Mouse (Mus musculus) layer of hippocampus, postnatal 36 days (tissue): ENCODE measurements around the gene F2. TPM values are rescaled to one million over a fixed set of nuclear protein-coding genes. Genes with fewer than 3 reads are reported as not detected.
"Not testable (repeated sequence)": the region's sequence is repeated elsewhere in the genome, so short reads cannot be mapped to it uniquely, and the experiment has no call there.

Experiments used
- DNase-seq, 2 experiments: peaks; one replicate each; pipeline ENCODE4 v3.0.0; 2022
- total RNA-seq, 2 experiments: library from RNA; stranded (reverse); gene quantifications; 2 replicates each; pipeline ENCODE4 v1.2.3; 2021

Gene F2
- total RNA-seq, 2 experiments from 2014 or later = 0.18 TPM; not detected in 1

- no peak for DNase-seq
These were observed 9.6 kb upstream of the F2 start for GRCm38 (mm10) chr2:91645811-91646210.

GRCm38 (mm10) chr2:91645354-91645753 lies 9.1 kb upstream of the F2 start:
- DNase-seq = no peak

- DNase-seq = no peak
These were observed 7.8 kb upstream of the F2 start for GRCm38 (mm10) chr2:91644021-91644420.

GRCm38 (mm10) chr2:91642825-91643415 lies 6.7 kb upstream of the F2 start:
- no peak for DNase-seq

- no peak for DNase-seq
These were observed 2.7 kb upstream of the F2 start for GRCm38 (mm10) chr2:91638931-91639330.

GRCm38 (mm10) chr2:91636727-91637338 lies 619 bp upstream of the F2 start:
- no peak for DNase-seq

GRCm38 (mm10) chr2:91635486-91635885 lies 728 bp downstream of the F2 start:
- DNase-seq = no peak

GRCm38 (mm10) chr2:91634841-91635240 lies 1.4 kb downstream of the F2 start:
- DNase-seq = no peak

- no peak for DNase-seq
These were observed 2.8 kb downstream of the F2 start for GRCm38 (mm10) chr2:91633334-91633977.

GRCm38 (mm10) chr2:91632316-91632715 lies 3.9 kb downstream of the F2 start:
- no peak for DNase-seq

- no peak for DNase-seq
These were observed 4.4 kb downstream of the F2 start for GRCm38 (mm10) chr2:91631826-91632225.

- DNase-seq = no peak
These were observed 5.8 kb downstream of the F2 start for GRCm38 (mm10) chr2:91630384-91630783.

- peak; percentile 39 for DNase-seq
These were observed 6.5 kb downstream of the F2 start for GRCm38 (mm10) chr2:91629682-91630081.

- no peak for DNase-seq
These were observed 8.0 kb downstream of the F2 start for GRCm38 (mm10) chr2:91628171-91628570.

- no peak for DNase-seq
These were observed 8.7 kb downstream of the F2 start for GRCm38 (mm10) chr2:91627486-91627885.

- not testable (repeated sequence) for DNase-seq
These were observed 12.8 kb downstream of the F2 start for GRCm38 (mm10) chr2:91623366-91623765.

- no peak for DNase-seq
These were observed 13.9 kb downstream of the F2 start for GRCm38 (mm10) chr2:91622356-91622755.

GRCm38 (mm10) chr2:91609370-91609769 lies 26.8 kb downstream of the F2 start:
- DNase-seq = not testable (repeated sequence)

- no peak for DNase-seq
These were observed 33.8 kb downstream of the F2 start for GRCm38 (mm10) chr2:91602389-91602788.

- no peak for DNase-seq
These were observed 35.7 kb downstream of the F2 start for GRCm38 (mm10) chr2:91600475-91600874.

GRCm38 (mm10) chr2:91586242-91586641 lies 50.0 kb downstream of the F2 start:
- no peak for DNase-seq

- DNase-seq = peak; percentile 6 to 15
These were observed 55.3 kb downstream of the F2 start for GRCm38 (mm10) chr2:91580894-91581293.
